Mouse (Mus musculus) macrophage (primary cell): ENCODE measurements around the gene Lmcd1. TPM values are rescaled to one million over a fixed set of nuclear protein-coding genes. Genes with fewer than 3 reads are reported as not detected.
"Not testable (repeated sequence)": the region's sequence is repeated elsewhere in the genome, so short reads cannot be mapped to it uniquely, and the experiment has no call there.

Experiments used
- H3K27ac ChIP-seq: fragments of 350-480 bp; formaldehyde crosslinking; 2 replicates; pipeline ENCODE4 v1.9.0; 2021
- H3K36me3 ChIP-seq: fragments of 350-480 bp; formaldehyde crosslinking; 2 replicates; pipeline ENCODE4 v1.9.0; 2021; ENCODE audit errors: inconsistent target
- H3K4me3 ChIP-seq: fragments of 350-480 bp; formaldehyde crosslinking; 2 replicates; pipeline ENCODE4 v1.9.0; 2021; ENCODE audit errors: inconsistent target
- H3K79me2 ChIP-seq: fragments of 350-480 bp; formaldehyde crosslinking; 2 replicates; pipeline ENCODE4 v1.9.0; 2021; ENCODE audit errors: inconsistent target
- WGBS: methylation state at CpG from one replicate; pipeline ENCODE4 v1.1.7; 2026; ENCODE audit warnings: inconsistent platforms; ENCODE audit not compliant: missing documents; 5-methylcytosine and 5-hydroxymethylcytosine counted together
- polyA plus RNA-seq: library from polyadenylated mRNA; stranded (reverse); fragments of 250-400 nt; gene quantifications from 3 replicates; pipeline ENCODE4 v1.2.4, GENCODE M21; 2018; ENCODE audit warnings: inconsistent platforms
- total RNA-seq, 78 experiments: library from RNA; depleted of rRNA; stranded (reverse); fragments of 250-400 nt; gene quantifications; 1 replicate in 9 of 78; 2 replicates in 24 of 78; 3 replicates in 43 of 78; 4 replicates in 2 of 78; pipeline ENCODE4 v1.2.4; 2018; ENCODE audit warnings: inconsistent platforms in 56 of 78

Lmcd1 gene
- total RNA-seq (2018; cell fraction: chromatin; rRNA removed): 1 to 10 TPM in 1 of 26 experiments, not detected in 25; 1.0 TPM
- not detected for total RNA-seq (2018; cell fraction: cytosol; rRNA removed)
- total RNA-seq (2018; cell fraction: nucleus; rRNA removed): not detected
- polyA plus RNA-seq: not detected in 3 replicates

- no peak within 1 kb of the TSS for H3K4me3 ChIP-seq
- 2% methylated on average over 21 of the region's 21 CpGs for WGBS
- no peak within 1 kb of the TSS for H3K27ac ChIP-seq
- no peaks in the 10 kb centered on the region for H3K36me3 ChIP-seq
- H3K79me2 ChIP-seq: no peaks in the 10 kb centered on the region
These were observed at the start of gene Lmcd1 for GRCm38 (mm10) chr6:112273501-112274205. Lmcd1 (plus strand) TSS chr6:112273758.

- Histone ChIP-seq H3K79me2 (no peaks in the 10 kb centered on the region), H3K4me3 (no peak overlapping the region), H3K27ac (no peak overlapping the region), H3K36me3 (no peaks in the 10 kb centered on the region)
- whole genome bisulfite sequencing: 74% methylated on average over 13 of the region's 13 CpGs
These were observed 49.5 kb upstream of the Lmcd1 start for GRCm38 (mm10) chr6:112223877-112224632.

GRCm38 (mm10) chr6:112236775-112237174 is 36.8 kb upstream of the Lmcd1 start:
- Histone ChIP-seq H3K36me3 (no peaks in the 10 kb centered on the region), H3K4me3 (no peak overlapping the region), H3K27ac (no peak overlapping the region), H3K79me2 (no peaks in the 10 kb centered on the region)
- WGBS: 87% methylated on average over 1 of the region's 1 CpGs

GRCm38 (mm10) chr6:112242216-112242615 is 31.3 kb upstream of the Lmcd1 start:
- 68% methylated on average over 2 of the region's 2 CpGs for WGBS
- no peaks in the 10 kb centered on the region for H3K79me2 ChIP-seq
- H3K27ac ChIP-seq: no peak overlapping the region
- H3K36me3 ChIP-seq: no peaks in the 10 kb centered on the region
- no peak overlapping the region for H3K4me3 ChIP-seq

GRCm38 (mm10) chr6:112245639-112246038 is 27.9 kb upstream of the Lmcd1 start:
- Histone ChIP-seq H3K4me3 (no peak overlapping the region), H3K27ac (no peak overlapping the region), H3K79me2 (no peaks in the 10 kb centered on the region), H3K36me3 (no peaks in the 10 kb centered on the region)
- 86% methylated on average over 4 of the region's 4 CpGs for WGBS

- Histone ChIP-seq H3K36me3 (no peaks in the 10 kb centered on the region), H3K27ac (no peak overlapping the region), H3K4me3 (no peak overlapping the region), H3K79me2 (no peaks in the 10 kb centered on the region)
- WGBS: 73% methylated on average over 1 of the region's 1 CpGs
These were observed 26.9 kb upstream of the Lmcd1 start for GRCm38 (mm10) chr6:112246636-112247035.

- H3K79me2 ChIP-seq, H3K4me3 ChIP-seq, H3K36me3 ChIP-seq, H3K27ac ChIP-seq: not testable (repeated sequence)
- 100% methylated on average over 2 of the region's 3 CpGs for WGBS
These were observed 19.6 kb upstream of the Lmcd1 start for GRCm38 (mm10) chr6:112253943-112254342.

GRCm38 (mm10) chr6:112254967-112255366 is 18.6 kb upstream of the Lmcd1 start:
- Histone ChIP-seq H3K79me2 (no peaks in the 10 kb centered on the region), H3K4me3 (no peak overlapping the region), H3K36me3 (no peaks in the 10 kb centered on the region), H3K27ac (no peak overlapping the region)
- WGBS: 78% methylated on average over 2 of the region's 2 CpGs

- 87% methylated on average over 11 of the region's 11 CpGs for WGBS
- Histone ChIP-seq H3K79me2 (no peaks in the 10 kb centered on the region), H3K36me3 (no peaks in the 10 kb centered on the region), H3K4me3 (no peak overlapping the region), H3K27ac (no peak overlapping the region)
These were observed 18.0 kb upstream of the Lmcd1 start for GRCm38 (mm10) chr6:112255388-112256225.

- Histone ChIP-seq H3K4me3 (no peak overlapping the region), H3K36me3 (no peaks in the 10 kb centered on the region), H3K79me2 (no peaks in the 10 kb centered on the region), H3K27ac (no peak overlapping the region)
- WGBS: 89% methylated on average over 6 of the region's 6 CpGs
These were observed 17.0 kb upstream of the Lmcd1 start for GRCm38 (mm10) chr6:112256599-112256998.

GRCm38 (mm10) chr6:112261089-112261488 is 12.5 kb upstream of the Lmcd1 start:
- Histone ChIP-seq H3K36me3 (no peaks in the 10 kb centered on the region), H3K27ac (no peak overlapping the region), H3K79me2 (no peaks in the 10 kb centered on the region), H3K4me3 (no peak overlapping the region)

- H3K4me3 ChIP-seq: no peak overlapping the region
- no peak overlapping the region for H3K27ac ChIP-seq
- WGBS: 88% methylated on average over 1 of the region's 1 CpGs
- no peaks in the 10 kb centered on the region for H3K79me2 ChIP-seq
- H3K36me3 ChIP-seq: no peaks in the 10 kb centered on the region
These were observed 9.2 kb upstream of the Lmcd1 start for GRCm38 (mm10) chr6:112264321-112264720.

GRCm38 (mm10) chr6:112266631-112267030 is 6.9 kb upstream of the Lmcd1 start:
- no peaks in the 10 kb centered on the region for H3K36me3 ChIP-seq
- H3K27ac ChIP-seq: no peak overlapping the region
- H3K4me3 ChIP-seq: no peak overlapping the region
- 55% methylated on average over 1 of the region's 1 CpGs for WGBS
- no peaks in the 10 kb centered on the region for H3K79me2 ChIP-seq

- Histone ChIP-seq H3K27ac (no peak overlapping the region), H3K4me3 (no peak overlapping the region), H3K36me3 (no peaks in the 10 kb centered on the region), H3K79me2 (no peaks in the 10 kb centered on the region)
- WGBS: 92% methylated on average over 6 of the region's 6 CpGs
These were observed 5.7 kb upstream of the Lmcd1 start for GRCm38 (mm10) chr6:112267661-112268357.
